Mouse (Mus musculus): Measurements from ENCODE around the gene Fn3krp.

The Fn3krp gene

DNA sequence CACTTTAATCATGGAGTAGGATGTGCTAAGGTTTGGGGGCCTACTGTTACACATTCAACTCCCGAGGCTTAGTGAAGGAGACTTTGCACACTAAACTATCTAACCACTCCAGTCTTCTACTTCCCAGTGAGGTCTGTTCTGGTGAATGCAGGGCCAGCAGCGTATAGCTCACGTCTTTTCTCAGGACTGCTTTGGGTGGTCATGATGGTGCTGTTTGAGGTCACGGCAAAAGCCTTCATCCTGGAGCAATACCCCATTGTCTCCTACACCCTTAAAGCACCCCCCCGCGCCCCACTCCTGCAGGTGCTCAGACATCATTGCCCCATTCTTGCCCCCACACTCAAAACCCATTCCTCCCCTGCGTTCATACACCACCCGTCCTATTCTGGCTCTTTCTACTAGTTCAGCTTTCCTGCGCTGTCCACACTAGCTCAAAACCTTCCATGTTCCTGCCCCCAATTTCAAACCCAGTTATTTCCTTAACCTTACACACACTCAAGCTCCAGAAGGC, 30.1 kb downstream of the Fn3krp start:
- DNase-seq: no peak

DNA sequence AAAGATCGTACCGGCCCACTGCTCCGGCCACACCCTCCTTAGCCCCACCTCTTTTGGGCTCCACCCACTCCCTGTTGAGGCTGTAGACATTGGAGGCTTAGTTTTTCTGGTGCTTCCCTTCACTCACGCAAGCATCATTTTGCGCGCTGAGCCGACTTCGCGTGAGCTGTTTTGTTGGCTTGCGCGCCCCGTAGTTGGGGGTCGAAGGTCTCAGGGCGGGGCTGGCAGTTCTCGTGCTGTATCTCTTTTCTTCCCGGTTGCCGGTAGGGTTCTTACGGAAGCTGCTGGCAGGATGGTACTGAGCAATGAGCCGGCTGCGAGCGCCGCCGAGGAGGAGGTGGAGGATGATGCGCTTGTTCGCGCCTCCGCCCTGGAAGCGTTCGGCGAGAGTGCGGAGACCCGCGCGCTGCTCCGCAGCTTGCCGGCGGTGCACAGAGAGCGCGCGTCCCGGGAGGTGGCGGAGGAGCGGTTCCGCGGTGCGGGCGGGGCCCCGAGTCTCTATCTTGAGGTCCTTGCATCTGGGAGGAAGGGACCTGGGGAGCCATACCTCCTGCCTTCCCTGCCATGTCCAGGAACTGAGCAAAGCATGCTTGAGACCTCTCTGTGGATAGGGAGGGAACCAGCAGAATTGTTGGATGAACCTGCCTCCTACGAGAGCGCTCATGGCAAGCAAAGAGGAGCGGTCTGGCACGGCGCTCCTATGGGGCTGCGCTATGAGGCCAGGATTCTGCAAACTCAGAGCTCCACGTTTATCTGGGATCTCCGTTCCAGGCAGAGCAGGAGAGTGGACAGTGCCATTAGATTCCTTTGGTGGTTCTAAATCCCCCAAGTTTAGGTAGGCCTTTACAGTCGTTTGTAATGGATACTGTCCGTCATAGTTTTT, 30.8 kb downstream of the Fn3krp start, which contains the start of gene Tbcd:
Gene Tbcd, plus strand, starts transcription at position 197 of the 883 bp plus-strand sequence.
- DNase-seq: peak; percentile 97

DNA sequence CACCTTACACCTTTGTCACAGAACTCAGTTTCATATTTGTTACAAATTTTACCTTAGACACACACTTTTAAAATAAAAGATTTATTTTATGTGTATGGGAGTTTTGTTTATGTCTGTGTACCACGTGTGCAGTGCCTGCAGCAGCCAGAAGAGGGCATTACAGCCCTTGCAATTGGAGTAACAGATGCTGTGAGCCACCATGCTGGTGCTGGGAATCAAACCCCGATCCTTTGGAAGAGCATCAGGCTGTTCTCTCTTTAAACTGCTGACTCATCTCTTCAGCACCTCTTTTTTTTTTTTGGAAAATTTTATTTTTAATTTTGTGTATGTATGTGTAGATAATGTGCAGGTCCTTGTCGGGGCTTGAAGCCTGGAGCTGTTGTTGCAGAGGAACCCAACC, 36.7 kb downstream of the Fn3krp start:
- DNase-seq: no peak

DNA sequence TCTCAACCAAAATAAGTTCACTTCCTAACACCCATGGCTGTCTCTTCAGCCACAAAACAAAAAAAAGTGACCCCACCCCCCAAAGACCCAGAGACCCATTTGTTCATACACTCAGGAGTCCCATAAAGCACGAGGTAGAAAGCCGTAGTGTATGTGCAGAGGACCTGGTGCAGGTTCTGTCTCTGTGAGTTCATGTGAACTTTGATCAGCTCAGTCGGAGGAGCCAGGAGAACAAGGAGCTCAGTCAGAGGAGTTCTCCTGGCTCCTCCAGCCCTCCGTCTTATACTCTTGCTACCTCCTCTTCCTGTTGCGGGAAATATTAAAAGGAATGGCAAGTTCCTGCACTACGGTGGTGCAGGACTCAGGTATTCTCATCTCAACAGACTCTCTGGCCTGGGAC, 46.2 kb downstream of the Fn3krp start:
- DNase-seq: no peak

DNA sequence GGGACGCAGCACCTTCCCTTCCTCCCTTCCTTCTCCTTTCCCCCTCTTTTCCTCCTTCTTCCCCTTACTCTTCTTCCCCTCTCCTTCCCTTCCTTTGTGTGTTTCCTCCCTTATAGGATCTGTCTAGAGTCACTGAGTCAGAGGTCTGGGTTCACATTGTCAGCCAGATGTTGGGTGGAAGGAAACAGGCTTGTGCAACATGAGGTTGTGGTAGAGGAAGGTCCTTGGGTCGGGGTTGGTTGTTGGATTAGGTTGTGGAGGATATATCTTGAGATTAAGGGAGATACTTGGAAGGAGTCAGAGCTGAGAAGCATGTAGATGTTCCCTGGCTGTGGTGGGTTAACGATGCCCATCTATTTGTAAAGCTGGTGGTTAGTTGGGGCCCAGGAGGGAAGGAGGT, 53.6 kb downstream of the Fn3krp start:
- no peak for DNase-seq

DNA sequence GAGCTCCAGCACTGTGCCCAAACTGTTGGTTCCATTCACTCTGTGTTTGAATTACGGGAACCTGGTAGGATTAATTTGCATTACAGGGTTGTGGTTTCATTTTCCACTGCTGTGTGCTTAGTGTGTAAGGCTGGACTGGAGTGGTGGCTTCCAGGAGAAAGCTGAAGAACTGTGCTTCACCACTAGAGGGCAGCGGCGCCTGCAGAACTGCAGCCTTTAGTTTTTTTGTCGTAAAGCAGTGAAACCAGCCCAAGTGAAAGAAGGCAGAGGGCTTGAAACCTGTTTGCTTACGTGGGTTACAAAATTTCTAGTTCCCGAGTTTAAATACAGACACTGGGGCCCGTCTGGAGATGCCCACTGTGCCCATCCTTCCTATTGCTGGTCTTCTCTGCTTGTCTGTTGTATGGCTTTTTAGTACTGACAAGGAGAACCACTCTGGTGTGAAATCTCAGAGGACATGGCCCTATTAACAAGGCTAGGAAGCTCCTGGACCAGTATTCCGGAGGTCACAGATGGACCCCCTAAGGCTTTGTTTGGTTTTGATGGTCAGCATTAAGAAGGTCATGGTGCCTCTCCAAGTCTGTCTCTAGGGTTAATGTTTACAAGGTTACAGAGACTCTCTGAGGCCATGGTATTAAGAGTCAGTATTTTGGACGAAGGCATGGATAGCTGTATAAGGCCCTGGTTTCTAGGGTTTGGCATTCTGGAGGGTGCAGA, 54.7 kb downstream of the Fn3krp start:
- peak; percentile 74 for DNase-seq

DNA sequence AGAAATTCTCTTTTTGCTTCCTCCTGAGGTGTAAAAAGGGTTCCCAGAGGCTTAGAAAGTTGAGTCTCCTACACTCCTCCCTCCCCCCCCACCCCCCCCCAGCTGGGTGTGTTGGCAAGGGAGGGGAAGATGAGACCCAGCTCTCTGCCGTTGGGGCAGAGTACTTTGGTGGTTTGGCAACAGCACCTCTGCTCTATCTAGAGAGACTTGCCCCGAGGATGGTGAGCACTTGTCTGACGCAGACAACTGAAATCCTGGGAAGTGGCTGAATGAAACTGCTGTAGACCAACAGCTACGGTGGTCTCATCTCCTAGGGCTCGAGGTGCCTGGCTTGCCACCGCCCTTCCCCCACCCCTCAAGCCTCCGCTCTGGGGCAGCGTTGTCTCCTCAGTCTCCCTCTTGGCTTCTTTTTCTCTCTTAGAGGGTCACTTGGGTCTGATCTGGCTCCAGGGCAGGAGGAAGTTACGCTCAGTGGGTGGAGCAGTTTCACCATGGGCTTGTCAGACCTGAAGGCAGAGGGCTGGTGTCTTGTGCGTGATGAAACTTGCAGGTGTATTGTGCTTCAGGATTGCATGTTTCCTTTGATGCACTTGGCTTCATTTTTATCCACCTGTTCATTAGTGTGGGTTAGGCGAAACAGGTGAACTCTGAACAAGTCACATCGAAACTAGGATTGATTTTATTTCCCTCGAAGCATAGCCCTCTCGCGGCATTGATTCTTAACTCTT, 58.4 kb downstream of the Fn3krp start:
- DNase-seq: no peak

All from retina, postnatal 1 day (tissue).